Mouse (Mus musculus) stomach, postnatal 0 days (tissue): ENCODE data around the gene Pgc.

ENCODE experiments used
- CTCF ChIP-seq: IDR thresholded peaks from 2 replicates; pipeline ENCODE4 v1.5.1; 2016; ENCODE audit warnings: antibody characterized with exemption, low read depth, mild to moderate bottlenecking, moderate library complexity
- EP300 ChIP-seq: optimal IDR thresholded peaks from 2 replicates; pipeline ENCODE3; 2016; ENCODE audit warnings: antibody characterized with exemption

GRCm38 (mm10) chr17:47699055-47699454 lies 27.6 kb upstream of the Pgc start:
- TF ChIP-seq CTCF: no peak
- no peak for TF ChIP-seq EP300
